Comparison of ENCODE assay signal across 10 mouse cellular contexts in the genomic region with DNA sequence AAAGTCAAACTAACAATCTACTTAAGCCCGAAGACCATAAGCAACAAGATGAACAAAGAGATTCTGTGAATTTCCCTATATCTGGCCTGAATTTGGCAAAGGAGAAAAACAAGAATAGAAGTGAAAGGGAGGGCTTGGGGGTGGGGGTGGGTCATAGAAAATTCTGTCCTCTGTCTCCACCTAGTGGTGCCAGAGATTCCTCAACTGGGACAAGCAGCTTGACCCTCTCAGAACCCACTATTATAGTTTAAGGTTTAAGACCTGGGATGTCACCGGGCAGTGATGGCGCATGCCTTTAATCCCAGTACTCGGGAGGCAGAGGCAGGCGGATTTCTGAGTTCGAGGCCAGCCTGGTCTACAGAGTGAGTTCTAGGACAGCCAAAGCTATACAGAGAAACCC. TPM values are rescaled to one million over a fixed set of nuclear protein-coding genes. Genes with fewer than 3 reads are reported as not detected.
DNase-seq lines count a peak whose midpoint lies in the region; ATAC-seq and TF ChIP-seq lines count a peak whose summit lies in the region.
"Had no signal": no experiment of that assay in that cellular context is flagged by ENCODE, and none has a peak within 500 bp of the region (broad histone marks: within the 10 kb centered on the region; RNA-seq: fewer than 3 reads in every experiment).

No protein-coding gene starts in this region.

- H3K9ac ChIP-seq in midbrain, embryonic 14.5 days (replicated peaks; ENCODE audit: low read length), result no peak overlapping the region
- H3K9ac ChIP-seq in midbrain, embryonic 13.5 days (replicated peaks), result no peak overlapping the region
- H3K9ac ChIP-seq: hindbrain, embryonic 15.5 days; neural tube, embryonic 12.5 days had no signal

- no peaks in the 10 kb centered on the region for H3K4me1 ChIP-seq in midbrain, embryonic 14.5 days (ENCODE audit: control insufficient read depth, insufficient read depth, low read length)
- H3K4me1 ChIP-seq in midbrain, embryonic 13.5 days (replicated peaks), result 0 out of 2 replicates have a peak, but pooled peaks cover 2% of the 10 kb centered on the region
- H3K4me1 ChIP-seq in lung, adult 2 months (ENCODE audit: control insufficient read depth, insufficient read depth, low read length), result peaks cover 5% of the 10 kb centered on the region; the same call in 1 of the 2 replicates
- H3K4me1 ChIP-seq in thymus, adult 2 months (replicated peaks; ENCODE audit: control insufficient read depth, insufficient read depth, low read length), result 0 out of 2 replicates have a peak, but pooled peaks cover 2% of the 10 kb centered on the region
- H3K4me1 ChIP-seq: hindbrain, embryonic 15.5 days; neural tube, embryonic 12.5 days had no signal

- H3K9me3 ChIP-seq in midbrain, embryonic 14.5 days (ENCODE audit: control insufficient read depth, low read length), result no peaks in the 10 kb centered on the region
- H3K9me3 ChIP-seq in midbrain, embryonic 13.5 days, result no peaks in the 10 kb centered on the region
- H3K9me3 ChIP-seq: hindbrain, embryonic 15.5 days; neural tube, embryonic 12.5 days had no signal

- intact Hi-C loops in heart, postnatal 10 days (cut with DNase I), result loop anchor here (5.0 kb wide), 1 partner anchor 399 kb away; no protein-coding TSS in a partner anchor

- no peak overlapping the region for H3K4me3 ChIP-seq in midbrain, embryonic 14.5 days (replicated peaks; ENCODE audit: low read depth, low read length)
- no peak overlapping the region for H3K4me3 ChIP-seq in midbrain, embryonic 13.5 days (replicated peaks)
- no peak overlapping the region for H3K4me3 ChIP-seq in lung, adult 2 months (replicated peaks; ENCODE audit: extremely low read depth, low read depth, low read length)
- H3K4me3 ChIP-seq in thymus, adult 2 months (ENCODE audit: control insufficient read depth, insufficient read depth, low read length), result no peak overlapping the region
- H3K4me3 ChIP-seq: hindbrain, embryonic 15.5 days; neural tube, embryonic 12.5 days had no signal

- no peak for TF ChIP-seq POLR2A in lung, adult 2 months (IDR thresholded peaks at IDR 0.05; ENCODE audit: borderline replicate concordance, extremely low read depth, low read depth, low read length)
- no peak for TF ChIP-seq POLR2A in thymus, adult 2 months (IDR thresholded peaks at IDR 0.05; ENCODE audit: control insufficient read depth, extremely low read depth, insufficient read depth, low read length, poor library complexity)

- 66% methylated on average over 6 of the region's 6 CpGs for WGBS in midbrain, embryonic 14.5 days
- 72% methylated on average over 6 of the region's 6 CpGs for WGBS in midbrain, embryonic 13.5 days
- WGBS in lung, adult 2 months, result 41% methylated on average over 6 of the region's 6 CpGs
- 52% methylated on average over 6 of the region's 6 CpGs for WGBS in thymus, adult 2 months

- no peaks in the 10 kb centered on the region for H3K27me3 ChIP-seq in midbrain, embryonic 14.5 days (ENCODE audit: control insufficient read depth, insufficient read depth, low read length)
- H3K27me3 ChIP-seq in midbrain, embryonic 13.5 days, result no peaks in the 10 kb centered on the region
- H3K27me3 ChIP-seq in thymus, adult 2 months (ENCODE audit: control insufficient read depth, insufficient read depth, low read length), result no peaks in the 10 kb centered on the region
- H3K27me3 ChIP-seq: hindbrain, embryonic 15.5 days; neural tube, embryonic 12.5 days had no signal

- H3K27ac ChIP-seq in midbrain, embryonic 14.5 days (replicated peaks; ENCODE audit: low read depth, low read length), result no peak overlapping the region
- H3K27ac ChIP-seq in midbrain, embryonic 13.5 days, result no peak overlapping the region
- no peak overlapping the region for H3K27ac ChIP-seq in thymus, adult 2 months (ENCODE audit: control insufficient read depth, insufficient read depth, low read length)
- H3K27ac ChIP-seq: hindbrain, embryonic 15.5 days; neural tube, embryonic 12.5 days had no signal

- ATAC-seq in cerebellum, adult (ENCODE audit: insufficient number of reproducible peaks, low FRiP score, low TSS enrichment), result no peak
- no peak for ATAC-seq in midbrain, embryonic 14.5 days (ENCODE audit: low FRiP score, low TSS enrichment)
- no peak for ATAC-seq in midbrain, embryonic 13.5 days

- peak; percentile 51 for TF ChIP-seq CTCF in lung, adult 2 months (IDR thresholded peaks at IDR 0.05; ENCODE audit: insufficient read depth, low read length)
- no peak for TF ChIP-seq CTCF in thymus, adult 2 months (IDR thresholded peaks at IDR 0.05; ENCODE audit: borderline replicate concordance, control insufficient read depth, extremely low read depth, insufficient read depth, low read length, poor library complexity)

- H3K4me2 ChIP-seq in midbrain, embryonic 14.5 days (ENCODE audit: low read length), result no peak overlapping the region
- H3K4me2 ChIP-seq in midbrain, embryonic 13.5 days (replicated peaks), result no peak overlapping the region
- H3K4me2 ChIP-seq: hindbrain, embryonic 15.5 days; neural tube, embryonic 12.5 days had no signal

- DNase-seq in cerebellum, adult 18-20 months, result peak; percentile 37 to 46
- peak; percentile 75 for DNase-seq in midbrain, embryonic 14.5 days
- peak; percentile 78 for DNase-seq in brain, adult 2 months (ENCODE audit: low read depth, low spot score)
- peak; percentile 54 to 69 for DNase-seq in heart, postnatal 10 days
- DNase-seq in lung, adult 2 months, result peak; percentile 20
- DNase-seq in thymus, adult 2 months, result peak; percentile 58

- H3K36me3 ChIP-seq in midbrain, embryonic 14.5 days (ENCODE audit: control insufficient read depth, insufficient read depth, low read length), result no peaks in the 10 kb centered on the region
- no peaks in the 10 kb centered on the region for H3K36me3 ChIP-seq in midbrain, embryonic 13.5 days
- no peaks in the 10 kb centered on the region for H3K36me3 ChIP-seq in thymus, adult 2 months (ENCODE audit: control insufficient read depth, insufficient read depth, low read length)
- H3K36me3 ChIP-seq: hindbrain, embryonic 15.5 days; neural tube, embryonic 12.5 days had no signal

RNA-seq across cellular contexts. Expression of a gene that starts 12.6 kb away (rescaled TPM):
- 49.3 and 64.0 TPM in 2 replicates for polyA plus RNA-seq in midbrain, embryonic 14.5 days (2014; fragmentation: Nextera tagmentation; extraction: Ambion mirVana)
- polyA plus RNA-seq in midbrain, embryonic 13.5 days (2015; fragmentation: Nextera tagmentation; extraction: Ambion mirVana), result 60.1 and 61.3 TPM in 2 replicates
- total RNA-seq in heart, postnatal 10 days (2021), result 100 to 1,000 TPM in 1 of 2 experiments, 10 to 100 TPM in 1; 97.2 to 100 TPM
- polyA plus RNA-seq in lung, adult 2 months (2012; rRNA removed), result 42.5 and 50.9 TPM in 2 replicates
- 50.8 and 56.1 TPM in 2 replicates for polyA plus RNA-seq in thymus, adult 2 months (2012; rRNA removed)

RNA-seq across cellular contexts. Expression of a gene that starts 37.0 kb away (rescaled TPM):
- 132 and 133 TPM in 2 replicates for polyA plus RNA-seq in midbrain, embryonic 14.5 days (2014; fragmentation: Nextera tagmentation; extraction: Ambion mirVana)
- polyA plus RNA-seq in midbrain, embryonic 13.5 days (2015; fragmentation: Nextera tagmentation; extraction: Ambion mirVana), result 139 and 142 TPM in 2 replicates
- total RNA-seq in heart, postnatal 10 days (2021), result 1 to 10 TPM; 2.5 to 2.6 TPM
- 7.1 and 16.2 TPM in 2 replicates for polyA plus RNA-seq in lung, adult 2 months (2012; rRNA removed)
- polyA plus RNA-seq in thymus, adult 2 months (2012; rRNA removed), result 52.3 and 53.5 TPM in 2 replicates

RNA-seq across cellular contexts. Expression of a gene that starts 58.4 kb away (rescaled TPM):
- 60.4 and 66.9 TPM in 2 replicates for polyA plus RNA-seq in midbrain, embryonic 14.5 days (2014; fragmentation: Nextera tagmentation; extraction: Ambion mirVana)
- 63.3 and 65.1 TPM in 2 replicates for polyA plus RNA-seq in midbrain, embryonic 13.5 days (2015; fragmentation: Nextera tagmentation; extraction: Ambion mirVana)
- total RNA-seq in heart, postnatal 10 days (2021), result 10 to 100 TPM; 19.7 to 21.5 TPM
- 12.1 and 16.4 TPM in 2 replicates for polyA plus RNA-seq in lung, adult 2 months (2012; rRNA removed)
- polyA plus RNA-seq in thymus, adult 2 months (2012; rRNA removed), result 27.3 and 28.5 TPM in 2 replicates

Comparison
In these comparisons a context has a peak if more than half of its experiments do, and no peak if none do; other contexts are left out.
1. DNase-seq: peak in every context shown above with its lines; median percentile 78 in brain, adult 2 months; 75 in midbrain, embryonic 14.5 days; 62 in heart, postnatal 10 days; 58 in thymus, adult 2 months; 42 in cerebellum, adult 18-20 months; 20 in lung, adult 2 months.